Mouse (Mus musculus) liver, postnatal 0 days (tissue): ENCODE measurements around the gene Cyp27b1.

ENCODE experiments used
- CTCF ChIP-seq: sonication (generic); IDR thresholded peaks from 2 replicates; pipeline ENCODE4 v1.5.1; 2016; ENCODE audit warnings: antibody characterized with exemption, low read depth
- EP300 ChIP-seq: IDR thresholded peaks from 2 replicates; pipeline ENCODE4 v1.6.1; 2016; ENCODE audit warnings: antibody characterized with exemption, low read depth, mild to moderate bottlenecking

DNA sequence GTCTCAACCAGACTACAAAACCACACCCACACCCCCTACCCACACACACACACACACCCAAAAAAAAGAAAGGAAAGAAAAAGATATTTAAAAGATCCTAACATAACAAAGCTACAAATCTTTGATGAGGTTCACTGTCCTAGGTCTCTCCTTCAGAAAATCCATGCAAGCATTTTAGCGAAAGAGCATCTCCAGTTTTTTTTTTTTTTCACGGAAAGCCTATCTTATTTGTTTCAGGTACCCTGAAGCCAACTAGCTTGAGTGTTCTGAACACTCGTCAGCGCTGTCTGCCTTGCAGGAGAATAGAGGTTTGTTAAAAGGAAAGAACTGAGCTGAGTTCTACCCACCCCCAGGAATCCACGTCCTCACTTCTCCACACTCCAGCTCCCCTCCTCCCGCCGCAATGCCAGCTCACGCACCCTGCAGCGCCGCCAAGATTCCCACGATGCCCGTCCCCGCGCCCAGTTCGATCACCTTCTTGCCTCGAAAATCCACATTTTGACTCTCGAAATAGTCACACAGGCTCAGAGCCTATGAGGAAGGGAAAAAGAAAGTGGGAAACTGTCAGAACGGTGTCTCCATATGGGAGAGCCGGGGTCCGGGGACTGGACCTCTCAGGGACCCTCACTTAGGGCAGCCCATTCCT is 7.4 kb upstream of the Cyp27b1 start:
- TF ChIP-seq CTCF (no peak), EP300 (no peak)
